Mouse (Mus musculus) MEL (cell line): Measurements from ENCODE around the gene Kctd14. TPM values are rescaled to one million over a fixed set of nuclear protein-coding genes. Genes with fewer than 3 reads are reported as not detected.

Source experiments
- DNase-seq: peaks from one replicate; pipeline ENCODE4 v3.0.0; 2011; ENCODE audit warnings: low read depth, low spot score
- H3K27ac ChIP-seq: 2 replicates; pipeline ENCODE4 v1.5.1; 2012; ENCODE audit warnings: low read depth, mild to moderate bottlenecking, control low read depth, low read length, moderate library complexity; ENCODE audit not compliant: control insufficient read depth
- H3K27me3 ChIP-seq, 2 experiments: fragments of 150-350 bp in 1 of 2; sonication (generic) in 1 of 2; 2 replicates each; pipeline ENCODE4 v1.6.1; 2012; ENCODE audit warnings: low read length in 2 of 2, mild to moderate bottlenecking in 2 of 2, improper control_type of control experiment in 1 of 2, moderate library complexity in 1 of 2; ENCODE audit not compliant: insufficient read depth in 2 of 2, control insufficient read depth in 1 of 2
- H3K36me3 ChIP-seq, 2 experiments: 2 replicates each; pipeline ENCODE4 v1.6.1; 2012 to 2014; ENCODE audit warnings: low read length in 2 of 2, improper control_type of control experiment in 1 of 2, inconsistent platforms in 1 of 2, mild to moderate bottlenecking in 1 of 2; ENCODE audit not compliant: insufficient read depth in 2 of 2, control insufficient read depth in 1 of 2
- H3K4me1 ChIP-seq, 2 experiments: fragments of 150-350 bp in 1 of 2; sonication (generic) in 1 of 2; 2 replicates each; pipeline ENCODE4 v1.6.1; 2012; ENCODE audit warnings: low read length in 2 of 2, improper control_type of control experiment in 1 of 2, mild to moderate bottlenecking in 1 of 2; ENCODE audit not compliant: insufficient read depth in 2 of 2, control insufficient read depth in 1 of 2
- H3K4me3 ChIP-seq, 2 experiments: fragments of 150-350 bp in 1 of 2; sonication (generic) in 1 of 2; 2 replicates each; pipeline ENCODE4 v1.5.1; 2012; ENCODE audit warnings: low read depth in 2 of 2, low read length in 2 of 2, mild to moderate bottlenecking in 2 of 2, moderate library complexity in 2 of 2, control low read depth in 1 of 2, improper control_type of control experiment in 1 of 2; ENCODE audit not compliant: control insufficient read depth in 1 of 2, insufficient read depth in 1 of 2
- H3K79me2 ChIP-seq: 2 replicates; pipeline ENCODE4 v1.6.1; 2012; ENCODE audit warnings: mild to moderate bottlenecking, low read length, moderate library complexity; ENCODE audit not compliant: control insufficient read depth, poor library complexity, insufficient read depth
- H3K9ac ChIP-seq: 2 replicates; pipeline ENCODE4 v1.6.1; 2012; ENCODE audit warnings: low read depth, mild to moderate bottlenecking, control low read depth, low read length, moderate library complexity; ENCODE audit not compliant: control insufficient read depth, poor library complexity, severe bottlenecking
- H3K9me3 ChIP-seq: fragments of 150-350 bp; sonication (generic); replicated peaks from 2 replicates; pipeline ENCODE4 v1.6.1; 2012; ENCODE audit warnings: mild to moderate bottlenecking, low read length, improper control_type of control experiment, moderate library complexity; ENCODE audit not compliant: insufficient read depth
- CHD2 ChIP-seq: IDR thresholded peaks from 2 replicates; pipeline ENCODE4 v1.6.1; 2011; ENCODE audit warnings: low read length, improper control_type of control experiment
- E2F4 ChIP-seq: IDR thresholded peaks from 2 replicates; pipeline ENCODE4 v1.6.1; 2011; ENCODE audit warnings: low read depth, low read length, improper control_type of control experiment, borderline replicate concordance
- ELF1 ChIP-seq: IDR thresholded peaks from 2 replicates; pipeline ENCODE4 v1.6.1; 2014; ENCODE audit warnings: low read depth, mild to moderate bottlenecking, inconsistent platforms, low read length, improper control_type of control experiment, moderate library complexity
- EP300 ChIP-seq, 2 experiments: IDR thresholded peaks; 2 replicates each; pipeline ENCODE4 v1.6.1; 2011; ENCODE audit warnings: improper control_type of control experiment in 2 of 2, low read length in 2 of 2, low read depth in 1 of 2, mild to moderate bottlenecking in 1 of 2
- ETS1 ChIP-seq: IDR thresholded peaks from 2 replicates; pipeline ENCODE4 v1.6.1; 2012; ENCODE audit warnings: low read depth, mild to moderate bottlenecking, inconsistent platforms, low read length, improper control_type of control experiment, moderate library complexity
- GABPA ChIP-seq: IDR thresholded peaks from 2 replicates; pipeline ENCODE4 v1.6.1; 2012; ENCODE audit warnings: low read depth, mild to moderate bottlenecking, inconsistent platforms, low read length, improper control_type of control experiment, moderate library complexity
- HCFC1 ChIP-seq: IDR thresholded peaks from 2 replicates; pipeline ENCODE4 v1.6.1; 2012; ENCODE audit warnings: low read depth, mild to moderate bottlenecking, inconsistent platforms, low read length, improper control_type of control experiment, moderate library complexity
- KAT2A ChIP-seq: conservative IDR thresholded peaks from 2 replicates; pipeline ENCODE4 v1.6.1; 2012; ENCODE audit warnings: low read depth, low read length, improper control_type of control experiment, inconsistent platforms
- MAX ChIP-seq: IDR thresholded peaks from 2 replicates; pipeline ENCODE4 v1.6.1; 2011; ENCODE audit warnings: low read length, improper control_type of control experiment
- MAZ ChIP-seq: IDR thresholded peaks from 2 replicates; pipeline ENCODE4 v1.6.1; 2012; ENCODE audit warnings: low read depth, mild to moderate bottlenecking, inconsistent platforms, low read length, improper control_type of control experiment
- MEF2A ChIP-seq: IDR thresholded peaks from 2 replicates; pipeline ENCODE4 v1.6.1; 2014; ENCODE audit warnings: low read depth, mild to moderate bottlenecking, inconsistent platforms, low read length, improper control_type of control experiment; ENCODE audit not compliant: poor library complexity, insufficient replicate concordance, severe bottlenecking; ENCODE audit errors: extremely low read depth
- MXI1 ChIP-seq: IDR thresholded peaks from 2 replicates; pipeline ENCODE4 v1.6.1; 2011; ENCODE audit warnings: mild to moderate bottlenecking, low read depth, low read length, improper control_type of control experiment
- MYB ChIP-seq: IDR thresholded peaks from 2 replicates; pipeline ENCODE4 v1.6.1; 2011; ENCODE audit warnings: mild to moderate bottlenecking, low read depth, low read length, improper control_type of control experiment
- NRF1 ChIP-seq: IDR thresholded peaks from 2 replicates; pipeline ENCODE4 v1.6.1; 2014; ENCODE audit warnings: low read depth, mild to moderate bottlenecking, inconsistent platforms, low read length, improper control_type of control experiment, moderate library complexity; ENCODE audit not compliant: poor library complexity, insufficient read depth, severe bottlenecking
- POLR2A ChIP-seq, 2 experiments: IDR thresholded peaks; 2 replicates each; pipeline ENCODE4 v1.6.1; 2011 to 2012; ENCODE audit warnings: low read length in 2 of 2, mild to moderate bottlenecking in 2 of 2, control low read depth in 1 of 2, improper control_type of control experiment in 1 of 2, low read depth in 1 of 2, moderate library complexity in 1 of 2; ENCODE audit not compliant: control insufficient read depth in 1 of 2, insufficient read depth in 1 of 2, poor library complexity in 1 of 2
- POLR2AphosphoS2 ChIP-seq: IDR thresholded peaks from 2 replicates; pipeline ENCODE4 v1.6.1; 2011; ENCODE audit warnings: low read length, improper control_type of control experiment
- POLR2AphosphoS5 ChIP-seq: IDR thresholded peaks from 2 replicates; pipeline ENCODE4 v1.6.1; 2012; ENCODE audit warnings: low read depth, borderline replicate concordance, mild to moderate bottlenecking, inconsistent platforms, low read length, moderate library complexity, mixed read lengths
- RCOR1 ChIP-seq: IDR thresholded peaks from 2 replicates; pipeline ENCODE4 v1.6.1; 2012; ENCODE audit warnings: low read depth, mild to moderate bottlenecking, inconsistent platforms, low read length, improper control_type of control experiment
- TAL1 ChIP-seq: IDR thresholded peaks from 2 replicates; pipeline ENCODE4 v1.6.1; 2012; ENCODE audit warnings: mild to moderate bottlenecking, inconsistent platforms, low read length, moderate library complexity, mixed read lengths
- TBP ChIP-seq: IDR thresholded peaks from 2 replicates; pipeline ENCODE4 v1.8.0; 2011; ENCODE audit warnings: low read depth, low read length, improper control_type of control experiment
- UBTF ChIP-seq: IDR thresholded peaks from 2 replicates; pipeline ENCODE4 v1.6.1; 2012; ENCODE audit warnings: low read depth, mild to moderate bottlenecking, inconsistent platforms, low read length, improper control_type of control experiment, moderate library complexity, borderline replicate concordance; ENCODE audit not compliant: insufficient read depth
- USF2 ChIP-seq, 2 experiments: IDR thresholded peaks; 2 replicates each; pipeline ENCODE4 v1.6.1; 2011 to 2012; ENCODE audit warnings: improper control_type of control experiment in 2 of 2, low read length in 2 of 2, borderline replicate concordance in 1 of 2, inconsistent platforms in 1 of 2, low read depth in 1 of 2, mild to moderate bottlenecking in 1 of 2; ENCODE audit not compliant: insufficient read depth in 1 of 2
- ZC3H11A ChIP-seq: IDR thresholded peaks from 2 replicates; pipeline ENCODE4 v1.6.1; 2012; ENCODE audit warnings: low read depth, mild to moderate bottlenecking, inconsistent platforms, low read length, improper control_type of control experiment
- ZMIZ1 ChIP-seq: IDR thresholded peaks from 2 replicates; pipeline ENCODE4 v1.6.1; 2012; ENCODE audit warnings: low read depth, mild to moderate bottlenecking, inconsistent platforms, low read length, improper control_type of control experiment, moderate library complexity
- polyA plus RNA-seq, 2 experiments: library from polyadenylated mRNA; stranded (reverse) in 1 of 2; unstranded in 1 of 2; fragments of >175 nt in 1 of 2; fragments of >200 nt in 1 of 2; gene quantifications; 2 replicates each; pipeline versions ENCODE4 v1.2.1 to v1.2.4; 2012; ENCODE audit warnings: low replicate concordance in 2 of 2, low read depth in 1 of 2; ENCODE audit not compliant: insufficient read length in 2 of 2, insufficient read depth in 1 of 2, missing spikeins in 1 of 2
- total RNA-seq: library from RNA; depleted of rRNA; stranded (reverse); fragments of 300-350 nt; gene quantifications from 2 replicates; pipeline ENCODE4 v1.2.3, GENCODE M21; 2012

Kctd14 gene
- total and polyA plus RNA-seq, 3 experiments = 0.58 to 0.77 TPM; not detected in 1

DNA sequence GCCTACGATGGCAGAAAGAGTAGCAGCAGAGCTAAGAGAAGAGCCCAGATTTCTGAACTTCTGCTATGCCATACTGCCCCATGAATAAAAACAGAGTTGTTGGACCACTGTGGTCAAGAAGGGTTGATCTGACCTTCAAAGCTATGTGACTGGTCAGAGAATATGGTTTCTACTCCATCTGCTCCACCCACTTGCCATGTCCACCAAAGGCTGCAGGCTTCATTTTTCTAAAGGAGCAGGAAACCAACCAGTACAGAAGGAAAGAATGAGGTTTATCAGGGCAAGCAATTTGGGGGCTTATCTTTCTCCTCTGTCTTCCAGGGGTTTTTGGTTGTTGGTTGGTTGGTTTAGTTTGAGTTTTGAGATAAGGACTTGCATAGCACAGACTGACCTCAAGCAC, 37.1 kb upstream of the Kctd14 start:
- H3K9ac ChIP-seq = no peak overlapping the region
- no peaks in the 10 kb centered on the region; a peak in 1 of 4 replicates for H3K36me3 ChIP-seq
- H3K9me3 ChIP-seq = no peaks in the 10 kb centered on the region
- H3K4me1 ChIP-seq = peaks cover 0 to 5% of the 10 kb centered on the region in 2 experiments; a peak in 1 of 4 replicates
- no peak overlapping the region for H3K27ac ChIP-seq
- H3K79me2 ChIP-seq = no peaks in the 10 kb centered on the region
- DNase-seq = no peak
- no peak overlapping the region for H3K4me3 ChIP-seq
- H3K27me3 ChIP-seq = no peaks in the 10 kb centered on the region
- no peak for TF ChIP-seq UBTF
- no peak for TF ChIP-seq USF2 (IDR thresholded peaks at IDR 0.05; ENCODE audit: borderline replicate concordance in 1 of 2, insufficient read depth in 1 of 2, low read depth in 1 of 2, low read length in 2 of 2)
- no peak for TF ChIP-seq MYB
- TF ChIP-seq MAZ = no peak
- TF ChIP-seq ZC3H11A = no peak
- TF ChIP-seq NRF1 = no peak
- no peak for TF ChIP-seq ETS1
- TF ChIP-seq TAL1 = no peak
- no peak for TF ChIP-seq ZMIZ1
- TF ChIP-seq RCOR1 = no peak
- TF ChIP-seq EP300 (IDR thresholded peaks at IDR 0.05; ENCODE audit: low read depth in 1 of 2, low read length in 2 of 2) = no peak
- TF ChIP-seq E2F4 = no peak
- no peak for TF ChIP-seq POLR2AphosphoS5
- TF ChIP-seq MEF2A = no peak
- TF ChIP-seq HCFC1 = no peak
- no peak for TF ChIP-seq POLR2A (IDR thresholded peaks at IDR 0.05; ENCODE audit: control insufficient read depth in 1 of 2, insufficient read depth in 1 of 2, low read depth in 1 of 2, low read length in 2 of 2, poor library complexity in 1 of 2)

- Histone ChIP-seq H3K4me3 (no peak overlapping the region), H3K4me1 (peaks cover 0 to 5% of the 10 kb centered on the region in 2 experiments; a peak in 1 of 4 replicates), H3K9me3 (no peaks in the 10 kb centered on the region), H3K9ac (no peak overlapping the region), H3K36me3 (no peaks in the 10 kb centered on the region; a peak in 1 of 4 replicates), H3K79me2 (no peaks in the 10 kb centered on the region), H3K27ac (no peak overlapping the region), H3K27me3 (no peaks in the 10 kb centered on the region)
- no peak for DNase-seq
- TF ChIP-seq POLR2AphosphoS2 = no peak
- TF ChIP-seq MYB = no peak
- no peak for TF ChIP-seq KAT2A
- no peak for TF ChIP-seq TBP
- TF ChIP-seq MXI1 = no peak
- no peak for TF ChIP-seq GABPA
- no peak for TF ChIP-seq CHD2
- TF ChIP-seq MAX = no peak
- no peak for TF ChIP-seq ELF1
- no peak for TF ChIP-seq RCOR1
- TF ChIP-seq TAL1 = no peak
Measured at GRCm38 (mm10) chr7:97414426-97414825, 36.7 kb upstream of the Kctd14 start.
